Mouse (Mus musculus): ENCODE measurements around the gene Bcl2l15. TPM values are rescaled to one million over a fixed set of nuclear protein-coding genes. Genes with fewer than 3 reads are reported as not detected.
"Not testable (repeated sequence)": the region's sequence is repeated elsewhere in the genome, so short reads cannot be mapped to it uniquely, and the experiment has no call there.

The Bcl2l15 gene
- polyA plus RNA-seq, 1 experiment: not detected

DNA sequence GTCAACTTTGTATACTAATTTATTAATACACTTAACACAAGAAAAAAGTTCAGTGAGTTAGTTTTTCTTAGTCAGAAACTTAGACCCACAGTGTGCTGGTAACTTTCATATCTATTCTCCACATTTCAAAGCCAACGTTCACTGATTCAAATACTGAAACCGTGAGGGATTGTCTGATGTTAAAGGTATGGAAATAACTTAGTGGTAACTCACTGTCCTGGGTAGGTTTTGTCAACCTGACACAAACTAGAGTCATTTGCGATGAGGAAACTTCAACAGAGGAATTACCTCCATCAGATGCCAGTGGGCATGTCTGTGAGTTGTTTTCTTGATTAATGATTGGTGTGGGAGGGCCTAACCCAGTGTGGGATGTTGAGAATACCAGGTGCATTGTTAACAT, 3.4 kb upstream of the Bcl2l15 start:
- H3K36me3 ChIP-seq (replicated peaks; ENCODE audit: low read length): peaks cover 37% of the 10 kb centered on the region
- H3K9me3 ChIP-seq: no peaks in the 10 kb centered on the region
- H3K4me1 ChIP-seq: peaks cover 4% of the 10 kb centered on the region; the same call in 1 of the 2 replicates
- H3K4me3 ChIP-seq (replicated peaks): no peak overlapping the region
- H3K27me3 ChIP-seq (replicated peaks): no peaks in the 10 kb centered on the region
- TF ChIP-seq FLI1 (IDR thresholded peaks at IDR 0.05; ENCODE audit: low read length): no peak

GRCm38 (mm10) chr3:103830681-103831080, 1.7 kb upstream of the Bcl2l15 start:
- H3K4me1 ChIP-seq: not testable (repeated sequence)

DNA sequence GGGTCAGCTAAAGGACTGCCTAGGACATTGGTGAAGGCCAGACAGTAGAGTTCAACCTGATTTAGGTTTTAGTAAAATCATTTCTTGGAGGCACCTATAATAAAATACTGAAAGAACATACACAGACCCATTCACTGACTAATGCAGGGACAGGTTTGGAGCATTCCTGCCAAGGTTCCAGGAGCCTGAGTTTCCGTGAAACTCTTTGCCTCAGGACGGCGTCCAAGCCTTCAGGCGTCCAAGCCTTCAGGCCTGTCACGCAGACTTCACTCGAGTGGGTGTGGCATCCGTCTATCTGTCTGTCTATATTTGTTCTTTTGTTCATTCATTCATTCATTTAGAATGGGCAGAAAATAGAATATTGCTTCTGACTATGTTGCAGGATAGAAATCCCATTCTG, 1.3 kb upstream of the Bcl2l15 start:
- no peaks in the 10 kb centered on the region for H3K9me3 ChIP-seq
- TF ChIP-seq GATA1 (IDR thresholded peaks at IDR 0.05; ENCODE audit: borderline replicate concordance, low read length) (no peak), FLI1 (IDR thresholded peaks at IDR 0.05; ENCODE audit: low read length) (no peak)
- no peaks in the 10 kb centered on the region for H3K27me3 ChIP-seq (replicated peaks)
- no peak overlapping the region for H3K4me3 ChIP-seq (replicated peaks)
- peaks cover 8% of the 10 kb centered on the region for H3K4me1 ChIP-seq
- H3K36me3 ChIP-seq (replicated peaks; ENCODE audit: low read length): peaks cover 31% of the 10 kb centered on the region

More at GRCm38 (mm10) chr3:103830681-103831080, 1.7 kb upstream of the Bcl2l15 start:
- H3K36me3 ChIP-seq (replicated peaks; ENCODE audit: low read length): peaks cover 31% of the 10 kb centered on the region
- not testable (repeated sequence) for H3K9me3 ChIP-seq; H3K4me3 ChIP-seq (replicated peaks); H3K27me3 ChIP-seq (replicated peaks)

DNA sequence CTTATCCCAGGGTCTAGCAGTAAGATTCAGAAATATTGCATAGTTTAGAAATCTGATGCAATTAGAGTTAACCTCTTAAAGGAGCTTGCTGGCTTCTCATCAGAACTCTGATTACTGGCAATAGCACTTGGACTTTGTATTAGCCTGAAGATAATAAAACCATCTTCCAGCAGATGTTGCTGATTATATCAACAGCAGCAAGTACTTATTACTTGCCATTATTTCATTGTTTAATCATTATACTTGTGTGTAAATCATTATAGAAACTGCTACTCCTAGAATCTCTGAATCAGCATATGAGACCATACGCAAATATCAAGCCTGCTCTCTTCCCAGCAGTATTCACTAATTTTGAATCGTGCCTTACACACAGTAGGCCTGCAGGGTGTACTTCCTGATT, 1.6 kb downstream of the Bcl2l15 start:
- Histone ChIP-seq H3K27me3 (replicated peaks) (no peaks in the 10 kb centered on the region), H3K4me1 (peaks cover 8% of the 10 kb centered on the region), H3K36me3 (replicated peaks; ENCODE audit: low read length) (peaks cover 34% of the 10 kb centered on the region), H3K9me3 (no peaks in the 10 kb centered on the region), H3K4me3 (replicated peaks) (no peak overlapping the region)
- TF ChIP-seq GATA1 (IDR thresholded peaks at IDR 0.05; ENCODE audit: borderline replicate concordance, low read length): no peak
- no peak for TF ChIP-seq FLI1 (IDR thresholded peaks at IDR 0.05; ENCODE audit: low read length)

DNA sequence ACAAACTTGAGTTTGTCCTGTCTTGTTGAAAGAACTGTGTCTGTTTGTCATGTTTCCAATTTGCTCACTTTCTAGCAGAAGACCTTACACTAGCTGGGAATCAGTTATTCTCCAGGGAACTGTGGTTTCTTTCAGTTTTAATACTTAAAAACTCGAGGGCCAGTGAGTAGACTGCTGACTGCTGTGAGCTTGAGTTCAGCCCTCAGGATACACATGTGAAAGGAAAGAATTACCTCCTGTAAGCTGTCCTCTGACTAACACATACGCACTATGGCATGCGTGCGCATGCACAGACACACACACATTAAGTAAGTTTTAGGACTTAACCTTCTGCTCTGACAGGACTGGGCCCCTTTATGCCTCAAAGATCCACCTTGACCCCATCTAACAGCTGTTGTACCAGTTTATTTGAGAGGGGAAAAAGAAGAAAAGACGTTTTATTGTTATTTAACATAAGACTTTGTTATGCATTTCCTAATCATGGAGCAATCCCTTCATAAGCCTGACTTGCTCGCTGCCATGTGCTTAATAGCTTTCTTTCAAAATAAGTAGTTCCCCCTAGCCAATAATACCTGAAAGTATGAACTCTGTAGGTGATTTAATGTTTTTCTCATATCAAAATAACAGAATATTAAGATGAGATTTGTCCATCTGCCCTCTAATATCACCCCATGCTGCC, 3.0 kb downstream of the Bcl2l15 start:
- Histone ChIP-seq H3K9me3 (no peaks in the 10 kb centered on the region), H3K27me3 (replicated peaks) (no peaks in the 10 kb centered on the region)

DNA sequence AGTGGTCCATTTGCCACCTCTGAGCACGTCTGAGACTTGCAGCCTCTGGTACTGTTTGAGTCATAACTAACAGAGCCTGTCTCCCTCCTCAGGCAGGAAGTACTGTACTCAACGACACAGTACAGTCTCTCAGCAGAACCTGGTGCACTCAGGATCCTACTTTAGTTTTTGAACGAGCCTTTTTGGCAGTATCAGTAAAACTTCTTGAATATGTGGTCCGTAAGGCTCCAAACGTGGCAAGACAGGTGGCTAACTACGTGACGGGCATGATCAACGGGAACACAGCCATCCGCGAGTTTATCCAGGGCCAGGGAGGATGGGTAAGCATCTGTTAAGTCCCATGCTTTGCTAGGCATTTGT, 3.5 kb downstream of the Bcl2l15 start:
- Histone ChIP-seq H3K4me3 (replicated peaks) (no peak overlapping the region), H3K36me3 (replicated peaks; ENCODE audit: low read length) (peaks cover 40% of the 10 kb centered on the region), H3K9me3 (no peaks in the 10 kb centered on the region), H3K27me3 (replicated peaks) (no peaks in the 10 kb centered on the region), H3K4me1 (peaks cover 8% of the 10 kb centered on the region)
- no peak for TF ChIP-seq GATA1 (IDR thresholded peaks at IDR 0.05; ENCODE audit: borderline replicate concordance, low read length)
- TF ChIP-seq FLI1 (IDR thresholded peaks at IDR 0.05; ENCODE audit: low read length): no peak

More for the DNA sequence above, 3.0 kb downstream of the Bcl2l15 start:
- no peak overlapping the region for H3K4me3 ChIP-seq (replicated peaks)
- peaks cover 8% of the 10 kb centered on the region for H3K4me1 ChIP-seq
- peaks cover 37% of the 10 kb centered on the region for H3K36me3 ChIP-seq (replicated peaks; ENCODE audit: low read length)
- TF ChIP-seq GATA1 (IDR thresholded peaks at IDR 0.05; ENCODE audit: borderline replicate concordance, low read length) (no peak), FLI1 (IDR thresholded peaks at IDR 0.05; ENCODE audit: low read length) (no peak)

- Histone ChIP-seq H3K9me3 (no peaks in the 10 kb centered on the region), H3K27me3 (replicated peaks) (no peaks in the 10 kb centered on the region), H3K4me1 (peaks cover 8% of the 10 kb centered on the region), H3K4me3 (replicated peaks) (no peak overlapping the region), H3K36me3 (replicated peaks; ENCODE audit: low read length) (peaks cover 42% of the 10 kb centered on the region)
- no peak for TF ChIP-seq FLI1 (IDR thresholded peaks at IDR 0.05; ENCODE audit: low read length)
Measured at GRCm38 (mm10) chr3:103836453-103836852, 4.1 kb downstream of the Bcl2l15 start.

GRCm38 (mm10) chr3:103839711-103840110, 7.3 kb downstream of the Bcl2l15 start:
- Histone ChIP-seq H3K27me3 (replicated peaks) (no peaks in the 10 kb centered on the region), H3K4me3 (replicated peaks) (no peak overlapping the region), H3K36me3 (replicated peaks; ENCODE audit: low read length) (peaks cover 57% of the 10 kb centered on the region), H3K9me3 (peaks cover 4% of the 10 kb centered on the region; the same call in 1 of the 2 replicates), H3K4me1 (peaks cover 4% of the 10 kb centered on the region; the same call in 1 of the 2 replicates)
- no peak for TF ChIP-seq GATA1 (IDR thresholded peaks at IDR 0.05; ENCODE audit: borderline replicate concordance, low read length)
- TF ChIP-seq FLI1 (IDR thresholded peaks at IDR 0.05; ENCODE audit: low read length): no peak

- not testable (repeated sequence) for H3K4me1 ChIP-seq; H3K27me3 ChIP-seq (replicated peaks); H3K4me3 ChIP-seq (replicated peaks); H3K9me3 ChIP-seq
- peaks cover 59% of the 10 kb centered on the region for H3K36me3 ChIP-seq (replicated peaks; ENCODE audit: low read length)
Measured at GRCm38 (mm10) chr3:103840195-103840594, 7.8 kb downstream of the Bcl2l15 start.

GRCm38 (mm10) chr3:103840946-103841345, 8.5 kb downstream of the Bcl2l15 start:
- H3K4me3 ChIP-seq (replicated peaks); H3K4me1 ChIP-seq; H3K9me3 ChIP-seq; H3K27me3 ChIP-seq (replicated peaks): not testable (repeated sequence)
- peaks cover 55% of the 10 kb centered on the region for H3K36me3 ChIP-seq (replicated peaks; ENCODE audit: low read length)

GRCm38 (mm10) chr3:103850644-103851363, 18.4 kb downstream of the Bcl2l15 start:
- H3K9me3 ChIP-seq: no peaks in the 10 kb centered on the region
- TF ChIP-seq FLI1 (IDR thresholded peaks at IDR 0.05; ENCODE audit: low read length) (no peak), GATA1 (IDR thresholded peaks at IDR 0.05; ENCODE audit: borderline replicate concordance, low read length) (no peak)
- H3K4me1 ChIP-seq: peaks cover 36% of the 10 kb centered on the region

More at GRCm38 (mm10) chr3:103850644-103851363, 18.4 kb downstream of the Bcl2l15 start:
- Histone ChIP-seq H3K27me3 (replicated peaks) (no peaks in the 10 kb centered on the region), H3K4me3 (replicated peaks) (no peak overlapping the region), H3K36me3 (replicated peaks; ENCODE audit: low read length) (peaks cover 3% of the 10 kb centered on the region)

Measured in megakaryocyte, embryonic 14.5 days (primary cell).